Mouse (Mus musculus) heart, postnatal 10 days (tissue): ENCODE results near the gene Irx5. TPM values are rescaled to one million over a fixed set of nuclear protein-coding genes. Genes with fewer than 3 reads are reported as not detected.

Source experiments
- DNase-seq, 2 experiments: peaks; one replicate each; pipeline ENCODE4 v3.0.0; 2021
- intact Hi-C: fragments of 180-260 bp; cut with DNase I; formaldehyde crosslinking; loops from one replicate; pipeline ENCODE4 v1.15.1; 2025
- total RNA-seq, 2 experiments: library from RNA; stranded (reverse); gene quantifications; 2 replicates each; pipeline ENCODE4 v1.2.3; 2021

The Irx5 gene
- total RNA-seq, 2 experiments from 2014 or later: 8.7 to 10.9 TPM

- intact Hi-C loops: no loop called here
- no peak for DNase-seq
Observed at GRCm38 (mm10) chr8:92413583-92413982, 56.2 kb downstream of the Irx5 start.

- no peak for DNase-seq
- intact Hi-C loops: no loop called here
Observed at GRCm38 (mm10) chr8:92420666-92421065, 63.2 kb downstream of the Irx5 start.
